Comparison of ENCODE assay signal across 9 mouse cellular contexts in genomic region chr7:143556964-143557610, GRCm38 (mm10). TPM values are rescaled to one million over a fixed set of nuclear protein-coding genes. Genes with fewer than 3 reads are reported as not detected.
A peak's percentile ranks its signal among the peaks of the same experiment; 100 is the strongest.
DNase-seq lines count a peak whose midpoint lies in the region; ATAC-seq and TF ChIP-seq lines count a peak whose summit lies in the region.
"Had no signal": no experiment of that assay in that cellular context is flagged by ENCODE, and none has a peak within 500 bp of the region (broad histone marks: within the 10 kb centered on the region; RNA-seq: fewer than 3 reads in every experiment).

No protein-coding gene starts in this region.

- ATAC-seq in Patski: peak; percentile 80
- ATAC-seq in embryonic facial prominence, embryonic 15.5 days (ENCODE audit: insufficient number of reproducible peaks, low FRiP score, low TSS enrichment, low read depth): 0 out of 2 replicates have a peak, but pooled peaks have one; percentile 37
- peak; percentile 89 for ATAC-seq in hindbrain, postnatal 0 days

- peak; percentile 44 for DNase-seq in layer of hippocampus, adult 11-12 months (ENCODE audit: low spot score)
- DNase-seq in layer of hippocampus, adult 9-10 months (ENCODE audit: low spot score): no peak
- DNase-seq in Patski (ENCODE audit: low read depth, low spot score): peak; percentile 13
- peak; percentile 80 for DNase-seq in hindbrain, postnatal 0 days (ENCODE audit: low spot score)
- DNase-seq in lung, postnatal 36 days: peak; percentile 28
- peak; percentile 65 to 72 for DNase-seq in spleen, postnatal 14 days (ENCODE audit: low spot score in 2 of 2)
- DNase-seq in B cell, adult 2 months: no peak

- no peaks in the 10 kb centered on the region for H3K27me3 ChIP-seq in Patski
- no peaks in the 10 kb centered on the region for H3K27me3 ChIP-seq in embryonic facial prominence, embryonic 15.5 days
- no peaks in the 10 kb centered on the region for H3K27me3 ChIP-seq in hindbrain, postnatal 0 days (ENCODE audit: insufficient read depth, low read length)

- WGBS in embryonic facial prominence, embryonic 15.5 days: 87% methylated on average over 8 of the region's 8 CpGs
- 39% methylated on average over 8 of the region's 8 CpGs for WGBS in hindbrain, postnatal 0 days

- H3K9me3 ChIP-seq in embryonic facial prominence, embryonic 15.5 days (replicated peaks): no peaks in the 10 kb centered on the region
- no peaks in the 10 kb centered on the region for H3K9me3 ChIP-seq in hindbrain, postnatal 0 days (ENCODE audit: low read length)

- H3K9ac ChIP-seq in embryonic facial prominence, embryonic 15.5 days: no peak overlapping the region
- H3K9ac ChIP-seq in hindbrain, postnatal 0 days (replicated peaks; ENCODE audit: low read length): no peak overlapping the region

- H3K4me1 ChIP-seq in embryonic facial prominence, embryonic 15.5 days: no peaks in the 10 kb centered on the region
- peaks cover 5% of the 10 kb centered on the region; the same call in 1 of the 2 replicates for H3K4me1 ChIP-seq in hindbrain, postnatal 0 days (ENCODE audit: insufficient read depth, low read length)

- no peak for TF ChIP-seq CTCF in Patski (IDR thresholded peaks at IDR 0.05)
- no peak for TF ChIP-seq CTCF in hindbrain, postnatal 0 days (IDR thresholded peaks at IDR 0.05; ENCODE audit: low read depth)

- CTCF ChIA-PET in Patski (lab: Charles Lee): interaction anchor here (1.6 to 1.9 kb wide), 3 partner anchors 16 to 207 kb away, joined by 3 to 5 read pairs (median 3); no protein-coding TSS in a partner anchor

- in situ Hi-C loops in Patski (cut with MboI; ENCODE audit: low pct_unique_long_range_greater_than_20kb): no loop called here

- H3K4me3 ChIP-seq in embryonic facial prominence, embryonic 15.5 days (replicated peaks): no peak overlapping the region
- no peak overlapping the region for H3K4me3 ChIP-seq in hindbrain, postnatal 0 days (ENCODE audit: low read length)

- H3K36me3 ChIP-seq in embryonic facial prominence, embryonic 15.5 days: peaks cover 76% of the 10 kb centered on the region
- H3K36me3 ChIP-seq in hindbrain, postnatal 0 days (ENCODE audit: insufficient read depth, low read length): peaks cover 66% of the 10 kb centered on the region

- no peak overlapping the region for H3K27ac ChIP-seq in embryonic facial prominence, embryonic 15.5 days (replicated peaks)
- 0 out of 2 replicates have a peak overlapping the region, but pooled peaks have one; percentile 56 for H3K27ac ChIP-seq in hindbrain, postnatal 0 days

- H3K4me2 ChIP-seq in embryonic facial prominence, embryonic 15.5 days (replicated peaks): no peak overlapping the region
- no peak overlapping the region for H3K4me2 ChIP-seq in hindbrain, postnatal 0 days (ENCODE audit: low read depth, low read length)

- POLR2A ChIA-PET in Patski (lab: Charles Lee): no interaction called here

RNA-seq across cellular contexts. Expression of gene Nap1l4, which starts 8.2 kb away (rescaled TPM):
- polyA plus RNA-seq in Patski (2021): 127 TPM
- polyA plus RNA-seq in embryonic facial prominence, embryonic 15.5 days (2015; fragmentation: Nextera tagmentation; extraction: Ambion mirVana): 216 and 218 TPM in 2 replicates
- total RNA-seq in hindbrain, postnatal 0 days (2014; rRNA removed): 139 and 140 TPM in 2 replicates
- polyA plus RNA-seq in hindbrain, postnatal 0 days (2015; fragmentation: Nextera tagmentation; extraction: Ambion mirVana): 251 and 253 TPM in 2 replicates

RNA-seq across cellular contexts. Expression of gene Cars, which starts 42.8 kb away (rescaled TPM):
- 81.5 TPM for polyA plus RNA-seq in Patski (2021)
- 61.8 and 63.3 TPM in 2 replicates for polyA plus RNA-seq in embryonic facial prominence, embryonic 15.5 days (2015; fragmentation: Nextera tagmentation; extraction: Ambion mirVana)
- 32.4 and 35.4 TPM in 2 replicates for total RNA-seq in hindbrain, postnatal 0 days (2014; rRNA removed)
- polyA plus RNA-seq in hindbrain, postnatal 0 days (2015; fragmentation: Nextera tagmentation; extraction: Ambion mirVana): 65.4 and 73.8 TPM in 2 replicates

RNA-seq across cellular contexts. Expression of gene Phlda2, which starts 54.1 kb away (rescaled TPM):
- not detected for polyA plus RNA-seq in Patski (2021)
- polyA plus RNA-seq in embryonic facial prominence, embryonic 15.5 days (2015; fragmentation: Nextera tagmentation; extraction: Ambion mirVana): 6.3 and 8.8 TPM in 2 replicates
- total RNA-seq in hindbrain, postnatal 0 days (2014; rRNA removed): 0.52 TPM in 1 of 2 replicates, not detected in the other
- polyA plus RNA-seq in hindbrain, postnatal 0 days (2015; fragmentation: Nextera tagmentation; extraction: Ambion mirVana): 0.66 and 0.73 TPM in 2 replicates
- total RNA-seq: heart, postnatal 36 days had no signal

Comparison
In these comparisons a context has a peak if more than half of its experiments do, and no peak if none do; other contexts are left out.
1. DNase-seq: peak in layer of hippocampus, adult 11-12 months (single experiment), Patski (single experiment), hindbrain, postnatal 0 days (single experiment), lung, postnatal 36 days (single experiment) and spleen, postnatal 14 days (2 of 2); none in layer of hippocampus, adult 9-10 months (single experiment) and B cell, adult 2 months (0 of 2).
2. ATAC-seq: peak in every context shown above with its lines; median percentile 89 in hindbrain, postnatal 0 days; 80 in Patski; 37 in embryonic facial prominence, embryonic 15.5 days.